Mouse (Mus musculus) limb, embryonic 15.5 days (tissue): Measurements from ENCODE around the gene Lrsam1. TPM values are rescaled to one million over a fixed set of nuclear protein-coding genes. Genes with fewer than 3 reads are reported as not detected.

Experiments
- polyA plus RNA-seq: library from polyadenylated mRNA; unstranded; fragments of >200 nt; fragmentation: Nextera tagmentation; extraction: Ambion mirVana; gene quantifications from 2 replicates; pipeline ENCODE4 v1.2.1, GENCODE M21; 2015

Lrsam1 gene
- polyA plus RNA-seq, 1 experiment from 2014 or later: 12.0 TPM

Other genes with a start within 250 kb of the Lrsam1 start
- 84.4 and 101 TPM in 2 replicates for gene Cdk9, start 248.5 kb downstream of the Lrsam1 start, polyA plus RNA-seq
- gene Sh2d3c, start 240.6 kb downstream of the Lrsam1 start, polyA plus RNA-seq: 23.0 and 24.7 TPM in 2 replicates
- not detected in 2 replicates for gene 6330409D20Rik, start 220.6 kb downstream of the Lrsam1 start, polyA plus RNA-seq
- gene Tor2a, start 204.4 kb downstream of the Lrsam1 start, polyA plus RNA-seq: 68.5 and 71.7 TPM in 2 replicates
- gene Ttc16, start 186.0 kb downstream of the Lrsam1 start, polyA plus RNA-seq: 0.12 and 0.13 TPM in 2 replicates
- gene Ptrh1, start 185.8 kb downstream of the Lrsam1 start, polyA plus RNA-seq: 6.6 and 7.2 TPM in 2 replicates
- 0.37 and 1.0 TPM in 2 replicates for gene Cfap157, start 177.2 kb downstream of the Lrsam1 start, polyA plus RNA-seq
- gene Stxbp1, start 114.4 kb downstream of the Lrsam1 start, polyA plus RNA-seq: 16.7 and 17.9 TPM in 2 replicates
- gene Fam129b, start 85.5 kb downstream of the Lrsam1 start, polyA plus RNA-seq: 138 and 152 TPM in 2 replicates
- gene Rpl12, start 55 bp downstream of the Lrsam1 start, polyA plus RNA-seq: 154 and 176 TPM in 2 replicates
- 22.1 and 22.4 TPM in 2 replicates for gene Slc2a8, start 20.5 kb upstream of the Lrsam1 start, polyA plus RNA-seq
- gene Garnl3, start 170.0 kb upstream of the Lrsam1 start, polyA plus RNA-seq: 8.5 and 8.8 TPM in 2 replicates